Mouse (Mus musculus): ENCODE measurements around the gene Ppl.

The Ppl gene

GRCm38 (mm10) chr16:5132401-5132801 lies at the start of gene Ppl:
Ppl (minus strand) TSS chr16:5132421.
- peak; percentile 17 for DNase-seq (ENCODE audit: low read depth)

GRCm38 (mm10) chr16:5172636-5173035 lies 40.4 kb upstream of the Ppl start:
- no peak for DNase-seq (ENCODE audit: low read depth)

- DNase-seq (ENCODE audit: low read depth), result no peak
Measured at GRCm38 (mm10) chr16:5168829-5169228, 36.6 kb upstream of the Ppl start.

GRCm38 (mm10) chr16:5168038-5168437 lies 35.8 kb upstream of the Ppl start:
- no peak for DNase-seq (ENCODE audit: low read depth)

GRCm38 (mm10) chr16:5164327-5164726 lies 32.1 kb upstream of the Ppl start:
- DNase-seq (ENCODE audit: low read depth), result no peak

GRCm38 (mm10) chr16:5159248-5159647 lies 27.0 kb upstream of the Ppl start:
- no peak for DNase-seq (ENCODE audit: low read depth)

- no peak for DNase-seq (ENCODE audit: low read depth)
Measured at GRCm38 (mm10) chr16:5157113-5157512, 24.9 kb upstream of the Ppl start.

GRCm38 (mm10) chr16:5156495-5156894 lies 24.3 kb upstream of the Ppl start:
- no peak for DNase-seq (ENCODE audit: low read depth)

- no peak for DNase-seq (ENCODE audit: low read depth)
Measured at GRCm38 (mm10) chr16:5155014-5155413, 22.8 kb upstream of the Ppl start.

GRCm38 (mm10) chr16:5153299-5154026 lies 21.2 kb upstream of the Ppl start:
- DNase-seq (ENCODE audit: low read depth), result no peak

- DNase-seq (ENCODE audit: low read depth), result no peak
Measured at GRCm38 (mm10) chr16:5150544-5150943, 18.3 kb upstream of the Ppl start.

GRCm38 (mm10) chr16:5147037-5147385 lies 14.8 kb upstream of the Ppl start, which contains the start of gene Sec14l5:
Sec14l5 (plus strand) TSS chr16:5147109.
- no peak for DNase-seq (ENCODE audit: low read depth)

- peak; percentile 37 for DNase-seq (ENCODE audit: low read depth)
Measured at GRCm38 (mm10) chr16:5146367-5147036, 14.3 kb upstream of the Ppl start.

- DNase-seq (ENCODE audit: low read depth), result peak; percentile 86
Measured at GRCm38 (mm10) chr16:5145570-5145969, 13.3 kb upstream of the Ppl start.

- DNase-seq (ENCODE audit: low read depth), result no peak
Measured at GRCm38 (mm10) chr16:5139741-5140140, 7.5 kb upstream of the Ppl start.

- no peak for DNase-seq (ENCODE audit: low read depth)
Measured at GRCm38 (mm10) chr16:5137006-5137540, 4.9 kb upstream of the Ppl start.

GRCm38 (mm10) chr16:5136505-5136904 lies 4.3 kb upstream of the Ppl start:
- no peak for DNase-seq (ENCODE audit: low read depth)

GRCm38 (mm10) chr16:5135551-5136261 lies 3.5 kb upstream of the Ppl start:
- no peak for DNase-seq (ENCODE audit: low read depth)

GRCm38 (mm10) chr16:5134623-5135330 lies 2.6 kb upstream of the Ppl start:
- no peak for DNase-seq (ENCODE audit: low read depth)

GRCm38 (mm10) chr16:5131251-5131922 lies 834 bp downstream of the Ppl start:
- no peak for DNase-seq (ENCODE audit: low read depth)

- DNase-seq (ENCODE audit: low read depth), result no peak
Measured at GRCm38 (mm10) chr16:5130766-5131165, 1.5 kb downstream of the Ppl start.

- no peak for DNase-seq (ENCODE audit: low read depth)
Measured at GRCm38 (mm10) chr16:5130196-5130595, 2.0 kb downstream of the Ppl start.
